Mouse (Mus musculus): Measurements from ENCODE around the gene Ctdsp2.

Gene Ctdsp2

GRCm38 (mm10) chr10:126988513-126989165 lies 10.1 kb downstream of the Ctdsp2 start:
- DNase-seq (ENCODE audit: inconsistent ontology term), result no peak

DNA sequence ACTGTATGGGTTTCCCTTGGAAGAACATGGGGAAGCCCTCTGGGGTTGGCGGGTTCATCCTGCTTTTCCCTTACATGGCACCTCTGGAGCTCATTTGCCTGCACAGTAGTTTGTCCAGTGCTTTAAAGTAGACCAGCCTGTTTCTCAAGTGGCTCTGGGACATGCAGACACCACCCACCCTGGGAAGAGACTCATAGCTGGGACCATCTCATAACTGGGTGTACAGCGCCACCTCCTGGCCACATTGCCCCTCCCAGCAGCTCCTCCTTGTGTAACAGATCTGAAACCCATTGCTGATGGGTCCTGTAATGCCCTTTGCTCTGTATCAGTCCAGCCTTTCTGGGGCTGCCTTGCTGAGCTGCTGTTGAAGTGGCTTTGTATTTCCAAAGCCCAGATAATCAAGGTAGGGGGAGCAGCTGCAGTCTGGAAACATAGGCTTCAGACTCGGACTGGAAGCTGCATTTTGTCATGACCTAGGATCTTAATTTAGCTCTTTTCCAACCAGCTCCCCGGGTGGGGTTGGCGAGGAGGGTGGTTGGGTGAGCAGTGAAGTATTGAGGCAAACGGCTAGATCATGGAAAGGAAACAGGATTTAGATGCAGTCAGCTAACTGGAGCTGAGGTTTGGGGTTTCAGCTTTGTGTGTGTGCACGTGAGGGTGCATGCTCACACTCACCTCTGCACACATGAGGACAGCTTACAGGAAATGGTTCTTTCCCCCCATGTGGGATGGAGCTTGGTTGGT lies 12.0 kb downstream of the Ctdsp2 start:
- DNase-seq (ENCODE audit: inconsistent ontology term), result peak; percentile 87

GRCm38 (mm10) chr10:126991676-126992075 lies 13.2 kb downstream of the Ctdsp2 start:
- DNase-seq (ENCODE audit: inconsistent ontology term), result peak; percentile 57

DNA sequence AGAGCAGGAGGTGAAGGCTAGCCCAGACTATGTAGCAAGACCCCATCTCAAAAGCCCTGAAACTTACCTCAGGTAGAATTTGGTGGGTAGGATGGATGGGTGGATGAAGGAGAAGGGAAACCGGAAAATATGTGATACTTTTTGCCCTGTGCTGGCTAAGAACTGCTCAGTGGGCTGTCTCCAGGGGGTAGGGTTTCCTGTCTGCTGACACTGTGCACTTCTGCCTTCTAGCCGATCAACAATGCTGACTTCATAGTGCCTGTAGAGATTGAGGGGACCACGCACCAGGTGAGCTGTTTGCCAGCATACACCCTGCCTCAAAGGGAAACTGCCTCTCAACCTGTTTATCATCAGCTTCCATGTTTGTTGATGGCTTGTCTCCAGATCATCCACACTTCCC lies 15.1 kb downstream of the Ctdsp2 start:
- DNase-seq (ENCODE audit: inconsistent ontology term), result no peak

- no peak for DNase-seq (ENCODE audit: inconsistent ontology term)
These were observed 19.0 kb downstream of the Ctdsp2 start for GRCm38 (mm10) chr10:126997340-126998113.

- no peak for DNase-seq (ENCODE audit: inconsistent ontology term)
These were observed 22.0 kb downstream of the Ctdsp2 start, which contains the start of gene Avil for GRCm38 (mm10) chr10:127000529-127000928. Gene Avil, plus strand, starts transcription at chr10:127000709.

DNA sequence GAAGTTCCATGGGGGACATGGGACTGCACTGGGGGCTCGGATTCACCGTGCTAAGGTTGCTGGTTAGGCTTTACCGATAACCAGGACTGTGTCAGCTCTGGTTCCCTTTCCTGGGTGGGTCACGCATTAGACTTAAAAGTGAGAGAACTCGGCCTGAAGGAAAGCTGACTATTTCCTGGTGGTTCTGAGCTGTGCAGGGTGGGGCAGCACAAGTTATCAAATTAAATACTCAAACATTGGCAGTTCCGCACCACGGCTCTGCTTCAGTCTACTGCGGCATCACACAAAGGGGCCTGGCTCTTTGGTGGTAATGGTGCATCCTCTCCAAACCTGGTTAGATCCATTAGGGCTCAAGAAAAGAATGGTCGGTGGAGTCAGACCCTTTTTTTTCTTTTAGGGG lies 22.8 kb downstream of the Ctdsp2 start:
- DNase-seq (ENCODE audit: inconsistent ontology term), result no peak

- no peak for DNase-seq (ENCODE audit: inconsistent ontology term)
These were observed 23.5 kb downstream of the Ctdsp2 start for GRCm38 (mm10) chr10:127002056-127002455.

DNA sequence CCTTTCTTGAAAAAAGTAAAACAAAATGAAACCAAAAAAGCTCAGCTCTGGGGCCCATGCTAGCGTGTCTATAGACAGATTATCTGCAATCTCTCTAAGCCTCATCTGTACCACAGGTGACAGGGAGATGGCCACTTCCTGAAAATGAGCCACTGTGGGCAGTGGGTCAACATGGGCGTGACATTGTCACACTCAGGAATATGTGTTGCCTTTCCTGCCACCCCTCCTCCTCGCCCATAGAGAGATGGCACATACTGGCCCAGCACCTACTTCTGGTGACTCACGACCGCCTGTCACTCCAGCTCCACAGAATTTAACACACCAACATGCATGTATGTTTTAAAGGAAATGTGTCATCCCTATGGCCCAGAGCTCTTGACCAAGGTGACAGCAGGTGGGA lies 24.2 kb downstream of the Ctdsp2 start:
- no peak for DNase-seq (ENCODE audit: inconsistent ontology term)

- no peak for DNase-seq (ENCODE audit: inconsistent ontology term)
These were observed 24.8 kb downstream of the Ctdsp2 start for GRCm38 (mm10) chr10:127003334-127003733.

GRCm38 (mm10) chr10:127003806-127004205 lies 25.3 kb downstream of the Ctdsp2 start:
- DNase-seq (ENCODE audit: inconsistent ontology term), result no peak

GRCm38 (mm10) chr10:127016488-127016887 lies 38.0 kb downstream of the Ctdsp2 start:
- DNase-seq (ENCODE audit: inconsistent ontology term), result no peak

DNA sequence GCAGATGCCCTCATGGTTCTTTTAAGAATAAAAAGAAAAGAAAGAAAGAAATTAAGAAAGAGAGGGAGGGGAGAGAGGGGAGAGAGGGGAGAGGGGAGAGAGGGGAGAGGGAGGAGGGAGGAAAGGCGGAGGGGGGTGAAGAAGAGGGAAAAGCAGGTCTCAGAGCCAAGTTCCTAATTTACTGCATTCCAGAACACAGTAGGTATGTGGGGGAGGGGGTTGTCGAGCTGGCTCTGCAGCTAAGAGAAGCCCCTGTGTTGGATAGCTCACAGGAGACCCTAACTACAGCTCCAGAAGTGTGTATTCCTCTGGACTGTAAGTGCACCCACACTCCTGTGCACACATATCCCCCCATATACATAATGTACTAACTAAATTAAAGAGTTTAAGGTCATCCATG lies 38.6 kb downstream of the Ctdsp2 start:
- no peak for DNase-seq (ENCODE audit: inconsistent ontology term)

- DNase-seq (ENCODE audit: inconsistent ontology term), result no peak
These were observed 39.9 kb downstream of the Ctdsp2 start for GRCm38 (mm10) chr10:127018422-127018821.

DNA sequence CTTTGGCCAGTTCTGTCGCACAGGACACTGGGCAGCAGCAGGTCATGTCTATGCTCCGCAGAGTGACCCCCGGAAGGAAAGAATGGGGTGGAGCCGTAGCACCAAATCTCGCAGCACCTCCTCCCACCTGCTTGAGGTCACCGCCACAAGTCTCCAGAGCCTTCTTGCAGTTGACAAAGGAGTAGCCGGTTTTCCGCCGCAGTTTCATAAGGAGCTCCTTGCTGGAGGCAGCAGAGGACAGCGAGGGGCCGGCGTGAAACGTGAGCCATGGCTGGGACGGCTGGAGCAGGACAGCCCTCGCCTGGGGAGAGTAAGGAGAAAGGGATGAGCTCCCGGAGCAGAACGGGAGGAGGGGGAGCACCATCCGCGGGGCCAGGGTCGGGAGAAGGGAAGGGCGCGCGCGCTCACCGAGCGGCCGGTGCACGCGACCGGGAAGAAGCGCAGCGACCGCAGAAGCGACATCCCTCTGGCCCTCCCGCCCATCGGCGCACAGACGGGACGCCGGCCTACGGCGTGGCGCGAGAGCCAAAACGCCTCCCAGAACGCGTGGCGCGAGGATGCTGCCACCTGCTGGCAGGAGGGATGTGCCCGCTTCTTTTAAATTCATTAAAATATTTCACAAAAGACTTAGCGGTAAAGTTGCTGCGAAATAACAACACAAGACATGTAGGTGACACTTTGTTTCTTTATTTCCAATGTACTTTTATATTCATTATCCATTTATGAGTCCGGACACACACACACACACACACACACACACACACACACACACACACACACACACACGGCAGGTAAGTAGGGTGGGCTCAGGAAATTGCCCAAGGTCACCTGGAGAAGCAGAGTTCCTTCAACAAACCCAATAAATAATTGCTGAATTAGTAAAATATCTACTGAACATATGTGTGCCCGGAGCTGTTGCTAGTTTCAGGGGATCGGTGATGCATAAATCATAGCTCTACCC lies 52.1 kb downstream of the Ctdsp2 start, which contains the start of gene Tsfm:
Gene Tsfm, minus strand, starts transcription at position 505 of the 961 bp plus-strand sequence.
- peak; percentile 88 for DNase-seq (ENCODE audit: inconsistent ontology term)

DNA sequence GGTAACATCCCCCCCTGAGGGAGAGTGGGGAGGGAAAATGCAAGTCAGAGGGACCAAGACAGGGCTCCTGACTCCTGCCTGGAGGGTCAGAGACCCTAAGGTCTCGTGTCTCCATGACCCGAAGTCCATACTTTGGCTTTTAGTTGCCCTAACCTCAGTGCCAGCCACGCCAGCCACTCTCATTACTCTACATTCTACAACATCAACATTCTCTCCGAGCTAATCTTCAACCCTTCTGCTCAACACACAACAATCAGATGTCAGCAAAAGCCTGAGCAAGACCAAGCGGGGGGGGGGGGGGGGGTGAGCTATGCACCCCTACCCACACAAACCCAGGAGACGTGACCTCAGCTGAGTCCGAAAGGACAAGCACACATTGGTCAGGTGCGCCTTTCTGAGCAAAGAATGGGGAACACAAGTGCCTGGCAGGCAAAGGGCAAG lies 54.8 kb downstream of the Ctdsp2 start:
- DNase-seq (ENCODE audit: inconsistent ontology term), result no peak

DNA sequence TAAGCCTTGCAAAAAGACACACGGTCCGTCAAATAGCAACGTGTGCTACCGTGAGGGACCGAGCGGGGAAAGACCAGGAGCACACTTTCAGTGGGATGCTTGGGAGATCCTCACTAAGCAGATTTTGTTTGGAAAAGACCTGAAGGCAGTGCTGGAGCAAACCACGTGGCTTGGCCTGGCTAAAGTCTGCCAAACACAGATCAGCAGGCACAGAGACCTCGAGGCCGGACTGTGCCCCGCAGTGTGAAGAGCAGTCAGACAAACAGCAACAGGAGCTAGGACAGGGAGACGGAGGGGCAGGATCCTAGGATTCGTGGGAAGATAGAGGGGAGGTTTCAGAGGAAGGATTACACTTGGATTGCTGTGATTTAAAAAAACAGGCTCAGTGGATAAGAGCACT lies 57.8 kb downstream of the Ctdsp2 start:
- DNase-seq (ENCODE audit: inconsistent ontology term), result no peak

- DNase-seq (ENCODE audit: inconsistent ontology term), result no peak
These were observed 59.1 kb downstream of the Ctdsp2 start for GRCm38 (mm10) chr10:127037641-127038040.

- DNase-seq (ENCODE audit: inconsistent ontology term), result peak; percentile 61
These were observed 62.2 kb downstream of the Ctdsp2 start for GRCm38 (mm10) chr10:127040569-127041214.

DNA sequence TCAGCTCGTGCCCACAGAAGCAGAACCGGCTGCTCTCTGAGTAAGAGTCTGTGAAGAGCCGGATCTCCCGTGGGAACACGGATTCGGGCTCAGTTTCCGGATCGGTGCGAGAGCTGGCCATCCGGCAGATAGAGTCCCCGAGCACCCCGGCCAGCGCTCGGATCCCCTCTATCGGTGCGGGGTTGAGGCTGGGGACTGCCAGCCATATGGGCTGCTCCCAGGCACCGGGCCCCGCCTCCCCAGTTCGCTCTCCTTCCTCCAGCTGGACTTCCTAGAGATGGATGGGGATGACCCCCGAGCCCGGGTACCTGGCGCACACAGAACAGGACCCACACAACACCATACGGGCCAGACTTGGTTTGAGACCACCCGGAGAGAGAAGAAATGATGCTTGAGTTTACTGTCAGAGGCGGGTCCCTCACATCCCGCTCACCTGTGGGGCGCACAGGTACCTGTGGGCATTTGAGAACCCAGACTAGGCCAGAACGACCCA lies 62.8 kb downstream of the Ctdsp2 start, which contains the start of the genes Mettl1 and Eef1akmt3:
Gene Mettl1, plus strand, starts transcription at position 141 of the 493 bp plus-strand sequence.
Gene Eef1akmt3, minus strand, starts transcription at position 240 of the 493 bp plus-strand sequence.
- peak; percentile 72 for DNase-seq (ENCODE audit: inconsistent ontology term)
